Mouse (Mus musculus) olfactory bulb, adult 2 months (tissue): ENCODE results near the gene Gm10638.

Experiments used
- CTCF ChIP-seq: fragments of 200-500 bp; IDR thresholded peaks from 2 replicates; pipeline ENCODE4 v1.5.1; 2012; ENCODE audit warnings: low read depth, mild to moderate bottlenecking, low read length, moderate library complexity; ENCODE audit not compliant: insufficient read depth
- POLR2A ChIP-seq: fragments of 200-500 bp; IDR thresholded peaks from 2 replicates; pipeline ENCODE4 v1.6.1; 2012; ENCODE audit warnings: mild to moderate bottlenecking, low read depth, low read length, moderate library complexity; ENCODE audit not compliant: insufficient read depth

GRCm38 (mm10) chr8:86759090-86759491 is 13.6 kb downstream of the Gm10638 start:
- no peak for TF ChIP-seq CTCF
- no peak for TF ChIP-seq POLR2A
